Comparison of ENCODE assay signal across 8 mouse cellular contexts in the genomic region with DNA sequence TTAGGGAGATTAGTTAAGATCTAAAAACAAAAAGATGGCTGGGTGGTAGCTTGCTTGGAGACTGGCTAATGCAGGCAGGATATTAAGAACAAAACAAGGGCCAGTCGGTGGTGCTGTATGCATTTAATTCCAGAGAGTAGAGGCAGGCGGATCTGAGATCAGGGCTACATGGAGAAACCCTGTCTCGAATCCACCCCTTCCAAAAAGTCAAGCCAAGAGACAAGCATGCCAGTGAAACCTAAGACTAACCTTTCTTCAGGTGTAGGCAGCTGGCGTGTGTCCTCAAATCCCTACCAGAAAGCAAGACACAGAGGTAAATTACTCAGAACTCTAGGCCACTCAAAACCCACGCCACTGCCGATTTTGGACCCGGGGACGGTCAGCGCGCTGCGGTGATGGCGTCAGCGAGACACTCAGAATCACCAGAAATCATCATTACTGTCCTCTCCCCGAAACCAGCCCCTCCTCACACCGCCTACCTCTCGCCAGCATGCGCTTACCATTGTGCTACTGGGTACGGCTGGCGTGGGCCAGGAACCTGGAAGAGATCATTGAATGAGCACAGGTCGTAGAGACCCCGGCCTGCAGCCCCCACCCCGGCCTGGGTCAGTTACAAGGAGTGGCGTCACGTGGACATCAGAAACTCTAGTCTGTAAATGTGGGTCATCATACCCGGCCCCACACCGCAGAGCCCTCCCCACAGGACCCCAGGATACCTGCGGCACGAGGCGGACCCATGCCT. TPM values are rescaled to one million over a fixed set of nuclear protein-coding genes. Genes with fewer than 3 reads are reported as not detected.
DNase-seq lines count a peak whose midpoint lies in the region; ATAC-seq lines count a peak whose summit lies in the region.

No protein-coding gene starts in this region.

- H3K27ac ChIP-seq in kidney, embryonic 14.5 days (ENCODE audit: low read depth, low read length): peak overlapping the region; percentile 96
- peak overlapping the region; percentile 75 for H3K27ac ChIP-seq in neural tube, embryonic 12.5 days

- under 1% methylated on average over 29 of the region's 29 CpGs for WGBS in kidney, embryonic 14.5 days
- under 1% methylated on average over 29 of the region's 29 CpGs for WGBS in neural tube, embryonic 12.5 days

- no peak for ATAC-seq in kidney, embryonic 14.5 days (ENCODE audit: low FRiP score, low TSS enrichment)
- peak; percentile 28 for ATAC-seq in erythroblast, adult 5-6 weeks (replicated peaks; ENCODE audit: low FRiP score, poor library complexity, severe bottlenecking)
- ATAC-seq in neural tube, embryonic 12.5 days (ENCODE audit: low FRiP score, low read depth): peak; percentile 67

- peak overlapping the region; percentile 99 for H3K9ac ChIP-seq in kidney, embryonic 14.5 days (ENCODE audit: low read depth, low read length)
- peak overlapping the region; percentile 93 for H3K9ac ChIP-seq in neural tube, embryonic 12.5 days

- no peaks in the 10 kb centered on the region for H3K27me3 ChIP-seq in kidney, embryonic 14.5 days (ENCODE audit: control insufficient read depth, insufficient read depth, low read length)
- H3K27me3 ChIP-seq in neural tube, embryonic 12.5 days (replicated peaks): peaks cover 15% of the 10 kb centered on the region

- H3K36me3 ChIP-seq in kidney, embryonic 14.5 days (ENCODE audit: control insufficient read depth, insufficient read depth, low read length): peaks cover 22% of the 10 kb centered on the region
- peaks cover 18% of the 10 kb centered on the region for H3K36me3 ChIP-seq in neural tube, embryonic 12.5 days

- peak overlapping the region; percentile 97 for H3K4me3 ChIP-seq in kidney, embryonic 14.5 days (ENCODE audit: low read length)
- peak overlapping the region; percentile 70 for H3K4me3 ChIP-seq in neural tube, embryonic 12.5 days

- H3K4me2 ChIP-seq in kidney, embryonic 14.5 days (replicated peaks; ENCODE audit: low read depth, low read length): peak overlapping the region; percentile 84
- peak overlapping the region; percentile 84 for H3K4me2 ChIP-seq in neural tube, embryonic 12.5 days (replicated peaks)

- intact Hi-C loops in left cerebral cortex, postnatal 25 days (cut with DNase I): loop anchor here (1.0 to 2.0 kb wide), 3 partner anchors 21 to 53 kb away; a partner anchor contains a TSS

- no peak for DNase-seq in kidney, postnatal 10 days
- peak; percentile 56 for DNase-seq in MN1 (ENCODE audit: low spot score)
- DNase-seq in left cerebral cortex, postnatal 25 days (ENCODE audit: low spot score in 2 of 2): peak; percentile 43 to 64
- no peak for DNase-seq in B cell, adult 2 months
- no peak for DNase-seq in layer of hippocampus, postnatal 25 days (ENCODE audit: extremely low spot score in 1 of 2, low spot score in 1 of 2)

- H3K9me3 ChIP-seq in kidney, embryonic 14.5 days (ENCODE audit: control insufficient read depth, low read length): no peaks in the 10 kb centered on the region
- no peaks in the 10 kb centered on the region for H3K9me3 ChIP-seq in neural tube, embryonic 12.5 days

- 0 out of 2 replicates have a peak, but pooled peaks cover 11% of the 10 kb centered on the region for H3K4me1 ChIP-seq in kidney, embryonic 14.5 days (ENCODE audit: control insufficient read depth, insufficient read depth, low read length)
- H3K4me1 ChIP-seq in neural tube, embryonic 12.5 days: peaks cover 9% of the 10 kb centered on the region; the same call in 1 of the 2 replicates

RNA-seq across cellular contexts. Expression of a gene that starts 7.2 kb away (rescaled TPM):
- 0.54 and 0.80 TPM in 2 replicates for polyA plus RNA-seq in kidney, embryonic 14.5 days (2014; fragmentation: Nextera tagmentation; extraction: Ambion mirVana)
- total RNA-seq in erythroblast, adult 5-6 weeks (2015; ENCODE audit: low replicate concordance): 4.0 and 7.3 TPM in 2 replicates
- total RNA-seq in erythroblast, adult 5-6 weeks (2017; ENCODE audit: low replicate concordance): 4.3 and 7.9 TPM in 2 replicates
- 10 to 100 TPM in 1 of 2 experiments, 1 to 10 TPM in 1; 9.9 to 15.0 TPM for total RNA-seq in left cerebral cortex, postnatal 25 days (2021)
- 0.26 TPM in 1 of 2 replicates, not detected in the other for polyA plus RNA-seq in neural tube, embryonic 12.5 days (2016; fragmentation: Nextera tagmentation; extraction: Ambion mirVana)
- 10 to 100 TPM; 17.0 to 23.5 TPM for total RNA-seq in layer of hippocampus, postnatal 25 days (2021)

RNA-seq across cellular contexts. Expression of a gene that starts 17.9 kb away (rescaled TPM):
- polyA plus RNA-seq in kidney, embryonic 14.5 days (2014; fragmentation: Nextera tagmentation; extraction: Ambion mirVana): not detected in 2 replicates
- not detected in 2 replicates for total RNA-seq in erythroblast, adult 5-6 weeks (2015; ENCODE audit: low replicate concordance)
- not detected in 2 replicates for total RNA-seq in erythroblast, adult 5-6 weeks (2017; ENCODE audit: low replicate concordance)
- total RNA-seq in left cerebral cortex, postnatal 25 days (2021): not detected
- polyA plus RNA-seq in neural tube, embryonic 12.5 days (2016; fragmentation: Nextera tagmentation; extraction: Ambion mirVana): not detected in 2 replicates
- not detected for total RNA-seq in layer of hippocampus, postnatal 25 days (2021)

RNA-seq across cellular contexts. Expression of a gene that starts 20.1 kb away (rescaled TPM):
- polyA plus RNA-seq in kidney, embryonic 14.5 days (2014; fragmentation: Nextera tagmentation; extraction: Ambion mirVana): 4.3 and 4.8 TPM in 2 replicates
- total RNA-seq in erythroblast, adult 5-6 weeks (2015; ENCODE audit: low replicate concordance): 1.5 and 2.9 TPM in 2 replicates
- 5.0 and 5.4 TPM in 2 replicates for total RNA-seq in erythroblast, adult 5-6 weeks (2017; ENCODE audit: low replicate concordance)
- 10 to 100 TPM; 10.8 to 12.6 TPM for total RNA-seq in left cerebral cortex, postnatal 25 days (2021)
- 3.1 and 3.5 TPM in 2 replicates for polyA plus RNA-seq in neural tube, embryonic 12.5 days (2016; fragmentation: Nextera tagmentation; extraction: Ambion mirVana)
- total RNA-seq in layer of hippocampus, postnatal 25 days (2021): 10 to 100 TPM; 14.9 to 17.9 TPM

RNA-seq across cellular contexts. Expression of a gene that starts 20.7 kb away (rescaled TPM):
- polyA plus RNA-seq in kidney, embryonic 14.5 days (2014; fragmentation: Nextera tagmentation; extraction: Ambion mirVana): 0.79 and 1.3 TPM in 2 replicates
- not detected in 2 replicates for total RNA-seq in erythroblast, adult 5-6 weeks (2015; ENCODE audit: low replicate concordance)
- not detected in 2 replicates for total RNA-seq in erythroblast, adult 5-6 weeks (2017; ENCODE audit: low replicate concordance)
- under 1 TPM; 0.27 to 0.34 TPM for total RNA-seq in left cerebral cortex, postnatal 25 days (2021)
- polyA plus RNA-seq in neural tube, embryonic 12.5 days (2016; fragmentation: Nextera tagmentation; extraction: Ambion mirVana): 1.4 and 2.3 TPM in 2 replicates
- total RNA-seq in layer of hippocampus, postnatal 25 days (2021): under 1 TPM; 0.22 to 0.31 TPM

RNA-seq across cellular contexts. Expression of a gene that starts 20.8 kb away (rescaled TPM):
- polyA plus RNA-seq in kidney, embryonic 14.5 days (2014; fragmentation: Nextera tagmentation; extraction: Ambion mirVana): 19.6 and 23.2 TPM in 2 replicates
- total RNA-seq in erythroblast, adult 5-6 weeks (2015; ENCODE audit: low replicate concordance): 12.3 and 12.9 TPM in 2 replicates
- total RNA-seq in erythroblast, adult 5-6 weeks (2017; ENCODE audit: low replicate concordance): 7.0 and 8.7 TPM in 2 replicates
- total RNA-seq in left cerebral cortex, postnatal 25 days (2021): 10 to 100 TPM; 42.9 to 44.0 TPM
- 24.4 and 27.3 TPM in 2 replicates for polyA plus RNA-seq in neural tube, embryonic 12.5 days (2016; fragmentation: Nextera tagmentation; extraction: Ambion mirVana)
- total RNA-seq in layer of hippocampus, postnatal 25 days (2021): 10 to 100 TPM; 37.2 to 37.4 TPM

Comparison
In these comparisons a context has a peak if more than half of its experiments do, and no peak if none do; other contexts are left out.
1. DNase-seq: peak in MN1 (single experiment) and left cerebral cortex, postnatal 25 days (2 of 2); none in kidney, postnatal 10 days (single experiment), B cell, adult 2 months (0 of 2) and layer of hippocampus, postnatal 25 days (0 of 2).